Mouse (Mus musculus) brown adipose tissue, adult 24 weeks (tissue): Measurements from ENCODE around the gene Strbp. TPM values are rescaled to one million over a fixed set of nuclear protein-coding genes. Genes with fewer than 3 reads are reported as not detected.

Experiments used
- H3K27ac ChIP-seq: fragments of 200-500 bp; replicated peaks from 2 replicates; pipeline ENCODE4 v1.5.1; 2012; ENCODE audit warnings: low read depth, mild to moderate bottlenecking, low read length
- H3K4me1 ChIP-seq: fragments of 200-500 bp; 2 replicates; pipeline ENCODE4 v1.6.1; 2012; ENCODE audit warnings: low read length, mixed read lengths; ENCODE audit not compliant: control insufficient read depth, insufficient read depth, insufficient read length
- H3K4me3 ChIP-seq: fragments of 200-500 bp; 2 replicates; pipeline ENCODE4 v1.5.1; 2012; ENCODE audit warnings: low read depth, mild to moderate bottlenecking, low read length, moderate library complexity; ENCODE audit not compliant: insufficient read depth
- polyA plus RNA-seq: library from polyadenylated mRNA; stranded (reverse); fragments of >200 nt; gene quantifications from 2 replicates; pipeline ENCODE4 v1.2.4, GENCODE M21; 2012; ENCODE audit not compliant: missing spikeins, insufficient read depth, insufficient read length

Strbp gene
- polyA plus RNA-seq, 1 experiment, result 8.7 TPM

- Histone ChIP-seq H3K4me1 (no peaks in the 10 kb centered on the region), H3K27ac (no peak overlapping the region), H3K4me3 (no peak overlapping the region)
Measured at GRCm38 (mm10) chr2:37722674-37723465, 19.2 kb upstream of the Strbp start.

- Histone ChIP-seq H3K27ac (no peak overlapping the region), H3K4me3 (no peak overlapping the region), H3K4me1 (no peaks in the 10 kb centered on the region)
Measured at GRCm38 (mm10) chr2:37716266-37716665, 12.6 kb upstream of the Strbp start.

- Histone ChIP-seq H3K27ac (no peak overlapping the region), H3K4me3 (no peak overlapping the region), H3K4me1 (no peaks in the 10 kb centered on the region)
Measured at GRCm38 (mm10) chr2:37715364-37715763, 11.7 kb upstream of the Strbp start.

GRCm38 (mm10) chr2:37713100-37713499 lies 9.4 kb upstream of the Strbp start:
- Histone ChIP-seq H3K27ac (no peak overlapping the region), H3K4me3 (no peak overlapping the region), H3K4me1 (no peaks in the 10 kb centered on the region)

GRCm38 (mm10) chr2:37708835-37709234 lies 5.2 kb upstream of the Strbp start:
- no peaks in the 10 kb centered on the region for H3K4me1 ChIP-seq
- H3K27ac ChIP-seq, result no peak overlapping the region
- no peak overlapping the region for H3K4me3 ChIP-seq

GRCm38 (mm10) chr2:37704141-37704760 lies 592 bp upstream of the Strbp start:
- Histone ChIP-seq H3K27ac (no peak overlapping the region), H3K4me3 (peak overlapping the region; percentile 88; the same call in 1 of the 2 replicates), H3K4me1 (no peaks in the 10 kb centered on the region)

GRCm38 (mm10) chr2:37702301-37703172 lies 1.1 kb downstream of the Strbp start:
- H3K4me1 ChIP-seq, result no peaks in the 10 kb centered on the region
- peak overlapping the region; percentile 88 for H3K4me3 ChIP-seq
- peak overlapping the region; percentile 6; the same call in 1 of the 2 replicates for H3K27ac ChIP-seq

- H3K27ac ChIP-seq, result no peak overlapping the region
- H3K4me1 ChIP-seq, result no peaks in the 10 kb centered on the region
- no peak overlapping the region for H3K4me3 ChIP-seq
Measured at GRCm38 (mm10) chr2:37689064-37689615, 14.5 kb downstream of the Strbp start.

GRCm38 (mm10) chr2:37687031-37687430 lies 16.6 kb downstream of the Strbp start:
- Histone ChIP-seq H3K27ac (no peak overlapping the region), H3K4me3 (no peak overlapping the region), H3K4me1 (no peaks in the 10 kb centered on the region)

GRCm38 (mm10) chr2:37684864-37685263 lies 18.8 kb downstream of the Strbp start:
- no peaks in the 10 kb centered on the region for H3K4me1 ChIP-seq
- no peak overlapping the region for H3K4me3 ChIP-seq
- no peak overlapping the region for H3K27ac ChIP-seq

- no peak overlapping the region for H3K27ac ChIP-seq
- H3K4me3 ChIP-seq, result no peak overlapping the region
- H3K4me1 ChIP-seq, result no peaks in the 10 kb centered on the region
Measured at GRCm38 (mm10) chr2:37682197-37682811, 21.4 kb downstream of the Strbp start.

- Histone ChIP-seq H3K27ac (no peak overlapping the region), H3K4me1 (no peaks in the 10 kb centered on the region), H3K4me3 (no peak overlapping the region)
Measured at GRCm38 (mm10) chr2:37651086-37651485, 52.6 kb downstream of the Strbp start.

GRCm38 (mm10) chr2:37649590-37649989 lies 54.1 kb downstream of the Strbp start:
- no peaks in the 10 kb centered on the region for H3K4me1 ChIP-seq
- H3K27ac ChIP-seq, result no peak overlapping the region
- no peak overlapping the region for H3K4me3 ChIP-seq

- Histone ChIP-seq H3K4me3 (no peak overlapping the region), H3K27ac (no peak overlapping the region), H3K4me1 (no peaks in the 10 kb centered on the region)
Measured at GRCm38 (mm10) chr2:37648966-37649365, 54.7 kb downstream of the Strbp start.

- Histone ChIP-seq H3K27ac (no peak overlapping the region), H3K4me3 (no peak overlapping the region), H3K4me1 (no peaks in the 10 kb centered on the region)
Measured at GRCm38 (mm10) chr2:37623343-37623742, 80.3 kb downstream of the Strbp start.
